Mouse (Mus musculus) retina, postnatal 7 days (tissue): ENCODE measurements at regions not wholly inside any gene's neighbourhood (a gene's known extent, or its start where the extent isn't known, plus 50 kb on each side); places are given as distances from the start of the nearest gene placed in this dataset.

Source experiments
- DNase-seq: peaks from one replicate; pipeline ENCODE4 v3.0.0-alpha.2; 2012; ENCODE audit warnings: low read depth, low spot score

- DNase-seq = no peak
Measured at GRCm38 (mm10) chr2:47263690-47264089, 1550.2 kb upstream of the Acvr2a start.

GRCm38 (mm10) chr2:47265901-47266300 lies 1548.0 kb upstream of the Acvr2a start:
- DNase-seq = no peak

- peak; percentile 17 for DNase-seq
Measured at GRCm38 (mm10) chr2:47295546-47295945, 1518.4 kb upstream of the Acvr2a start.

- DNase-seq = no peak
Measured at GRCm38 (mm10) chr2:47302056-47302455, 1511.9 kb upstream of the Acvr2a start.

- DNase-seq = no peak
Measured at GRCm38 (mm10) chr2:47330574-47330973, 1483.3 kb upstream of the Acvr2a start.

GRCm38 (mm10) chr2:47334406-47335113 lies 1479.3 kb upstream of the Acvr2a start:
- no peak for DNase-seq

GRCm38 (mm10) chr2:47363476-47363875 lies 1450.4 kb upstream of the Acvr2a start:
- no peak for DNase-seq

- DNase-seq = no peak
Measured at GRCm38 (mm10) chr2:47368296-47368695, 1445.6 kb upstream of the Acvr2a start.
